ENCODE assay signal across 8 mouse cellular contexts in the genomic region with DNA sequence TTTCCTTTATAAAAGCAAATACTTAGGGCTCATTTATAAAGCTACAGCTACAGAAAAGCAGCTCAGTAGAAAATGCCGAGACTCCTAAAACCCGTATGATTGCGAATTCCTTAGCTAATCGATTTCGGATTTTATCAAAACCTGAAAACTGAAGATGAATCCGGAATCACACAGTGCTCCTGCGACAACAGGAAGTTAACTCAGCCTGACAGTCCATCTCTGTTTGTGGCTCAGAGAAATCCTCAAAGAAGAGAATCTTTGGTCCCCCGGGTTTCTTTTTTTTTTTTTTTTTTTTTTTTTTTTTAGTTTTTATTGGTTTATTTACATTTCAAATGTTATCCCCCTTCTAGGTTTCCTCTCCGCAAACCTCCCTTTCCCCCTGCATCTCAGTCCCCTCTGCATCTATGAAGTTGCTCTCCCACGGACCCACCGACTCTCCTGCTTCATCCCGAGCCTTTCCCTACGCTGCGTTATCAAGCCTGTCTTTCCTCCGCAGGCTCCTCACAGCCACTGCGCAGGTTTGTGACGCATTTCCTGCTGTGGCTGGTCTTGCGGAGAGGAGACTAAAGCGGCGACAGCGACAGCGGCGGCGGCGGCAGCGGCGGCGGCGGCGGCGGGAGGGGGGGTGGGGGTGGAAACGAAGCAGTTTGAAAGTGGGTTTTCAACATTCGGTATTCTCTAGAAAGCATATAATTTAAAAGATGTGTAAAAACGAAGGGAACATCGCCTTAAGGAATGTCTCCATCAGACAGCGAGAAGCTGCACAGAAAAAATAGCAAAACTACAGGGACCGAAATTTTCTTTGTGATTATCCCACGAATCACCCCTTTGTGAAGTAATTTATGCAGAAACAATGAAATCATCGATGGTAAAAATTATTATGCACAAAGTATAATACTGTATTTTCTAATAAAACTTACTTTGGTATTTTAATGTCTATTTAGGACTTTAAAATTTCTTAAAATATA.
DNase-seq lines count a peak whose midpoint lies in the region; ATAC-seq and TF ChIP-seq lines count a peak whose summit lies in the region.
"Not testable (repeated sequence)": the region's sequence is repeated elsewhere in the genome, so short reads cannot be mapped to it uniquely, and the experiment has no call there.

No protein-coding gene starts in this region.

- TF ChIP-seq CTCF in C2C12 (IDR thresholded peaks at IDR 0.05; ENCODE audit: control insufficient read depth, insufficient read depth, insufficient read length) = not testable (repeated sequence)

- H3K27ac ChIP-seq in heart, embryonic 13.5 days (replicated peaks) = not testable (repeated sequence)

- peak overlapping the region; percentile 69 for H3K9ac ChIP-seq in heart, embryonic 13.5 days

- not testable (repeated sequence) for H3K79me2 ChIP-seq in C2C12 (ENCODE audit: control insufficient read depth, insufficient read depth)

- H3K4me3 ChIP-seq in C2C12 (ENCODE audit: insufficient read depth, poor library complexity, severe bottlenecking) = peak overlapping the region; percentile 14
- H3K4me3 ChIP-seq in erythroblast, embryonic 14.5 days (replicated peaks) = peak overlapping the region; percentile 28
- H3K4me3 ChIP-seq in heart, embryonic 13.5 days = peak overlapping the region; percentile 49

- peak; percentile 60 for DNase-seq in kidney, adult 9 months
- peak; percentile 21 to 63 for DNase-seq in left cerebral cortex, postnatal 25 days (ENCODE audit: low spot score in 2 of 2)
- peak; percentile 9 to 46 for DNase-seq in lung, postnatal 4 days
- DNase-seq in right cerebral cortex, adult 2 months (ENCODE audit: low spot score in 2 of 2) = peak; percentile 20 to 63

- H3ac ChIP-seq in C2C12 (ENCODE audit: control insufficient read depth, insufficient read length, low read depth) = not testable (repeated sequence)

- H3K4me2 ChIP-seq in heart, embryonic 13.5 days = peak overlapping the region; percentile 60

- intact Hi-C loops in left cerebral cortex, postnatal 25 days (cut with DNase I) = not testable (repeated sequence)

- H3K4me1 ChIP-seq in erythroblast, embryonic 14.5 days (ENCODE audit: control insufficient read depth); heart, embryonic 13.5 days: not testable (repeated sequence)

- not testable (repeated sequence) for H3K79me3 ChIP-seq in C2C12 (ENCODE audit: low read depth)

- not testable (repeated sequence) for H3K27me3 ChIP-seq in C2C12 (ENCODE audit: control insufficient read depth, insufficient read depth, insufficient read length); erythroblast, embryonic 14.5 days (ENCODE audit: control insufficient read depth); heart, embryonic 13.5 days (replicated peaks)

- H3K36me3 ChIP-seq in C2C12 (ENCODE audit: control insufficient read depth, insufficient read depth); erythroblast, embryonic 14.5 days (ENCODE audit: control insufficient read depth); heart, embryonic 13.5 days: not testable (repeated sequence)

- WGBS in heart, embryonic 13.5 days = 6% methylated on average over 39 of the region's 39 CpGs

- H3K9me3 ChIP-seq in erythroblast, embryonic 14.5 days (ENCODE audit: control insufficient read depth, low read length); heart, embryonic 13.5 days: not testable (repeated sequence)

- peak; percentile 89 for ATAC-seq in cerebellum, adult (ENCODE audit: insufficient number of reproducible peaks, low FRiP score, low TSS enrichment)
- ATAC-seq in heart, embryonic 13.5 days (ENCODE audit: extremely low read depth, insufficient number of reproducible peaks, low FRiP score, low TSS enrichment) = not testable (repeated sequence)
